19 mouse cellular contexts compared by ENCODE assay signal in genomic region chr13:99527936-99528335, GRCm38 (mm10).
"Had no signal": no experiment of that assay in that cellular context is flagged by ENCODE, and none has a peak within 500 bp of the region (broad histone marks: within the 10 kb centered on the region; RNA-seq: fewer than 3 reads in every experiment).

No protein-coding gene starts in this region.

- H3K27ac ChIP-seq: liver, embryonic 14.5 days; midbrain, embryonic 13.5 days; midbrain, embryonic 15.5 days; neural tube, embryonic 13.5 days; neural tube, embryonic 15.5 days; stomach, embryonic 15.5 days had no signal

- H3K4me3 ChIP-seq: midbrain, embryonic 10.5 days; midbrain, embryonic 13.5 days; midbrain, embryonic 15.5 days; myocyte; neural tube, embryonic 13.5 days; neural tube, embryonic 15.5 days; stomach, embryonic 15.5 days had no signal

- DNase-seq: lung, adult 18-20 months; lung, embryonic 14.5 days; lung, postnatal 10 days; lung, postnatal 4 days; retina, postnatal 1 day; right cerebral cortex, postnatal 25 days; right cerebral cortex, postnatal 4 days; spleen, adult 18-20 months; thymus, adult 18-20 months; thymus, postnatal 14 days; thymus, postnatal 36 days had no signal

- H3K9me3 ChIP-seq: midbrain, embryonic 10.5 days; midbrain, embryonic 13.5 days; midbrain, embryonic 15.5 days; neural tube, embryonic 13.5 days; neural tube, embryonic 15.5 days; stomach, embryonic 15.5 days had no signal

- H3K36me3 ChIP-seq: midbrain, embryonic 10.5 days; midbrain, embryonic 13.5 days; midbrain, embryonic 15.5 days; neural tube, embryonic 13.5 days; neural tube, embryonic 15.5 days; stomach, embryonic 15.5 days had no signal

- H3K9ac ChIP-seq: liver, embryonic 14.5 days; lung, embryonic 14.5 days; midbrain, embryonic 13.5 days; midbrain, embryonic 15.5 days; neural tube, embryonic 13.5 days; neural tube, embryonic 15.5 days; stomach, embryonic 15.5 days had no signal

- H3K4me2 ChIP-seq: lung, embryonic 14.5 days; midbrain, embryonic 13.5 days; midbrain, embryonic 15.5 days; neural tube, embryonic 13.5 days; neural tube, embryonic 15.5 days; stomach, embryonic 15.5 days had no signal

- H3K4me1 ChIP-seq: midbrain, embryonic 13.5 days; midbrain, embryonic 15.5 days; neural tube, embryonic 13.5 days; stomach, embryonic 15.5 days had no signal

- ATAC-seq: midbrain, embryonic 13.5 days; midbrain, embryonic 15.5 days had no signal

- H3K27me3 ChIP-seq: midbrain, embryonic 13.5 days; midbrain, embryonic 15.5 days; neural tube, embryonic 13.5 days; neural tube, embryonic 15.5 days; stomach, embryonic 15.5 days had no signal
